Mouse (Mus musculus): ENCODE measurements around the gene Ets2. TPM values are rescaled to one million over a fixed set of nuclear protein-coding genes. Genes with fewer than 3 reads are reported as not detected.
"Not testable (repeated sequence)": the region's sequence is repeated elsewhere in the genome, so short reads cannot be mapped to it uniquely, and the experiment has no call there.

Ets2 gene
- polyA plus RNA-seq, 2 experiments = 7.4 to 7.5 TPM

GRCm38 (mm10) chr16:95763201-95763600 lies 61.3 kb downstream of the Ets2 start:
- TF ChIP-seq CTCF (IDR thresholded peaks at IDR 0.05; ENCODE audit: low read depth) = no peak
- TF ChIP-seq EP300 (IDR thresholded peaks at IDR 0.05; ENCODE audit: low read depth) = no peak
- H3K36me3 ChIP-seq (replicated peaks; ENCODE audit: control insufficient read depth, insufficient read depth, low read depth) = no peaks in the 10 kb centered on the region
- no peaks in the 10 kb centered on the region for H3K27me3 ChIP-seq (ENCODE audit: control insufficient read depth, insufficient read depth, low read length)
- ATAC-seq (ENCODE audit: insufficient read depth) (no peak), DNase-seq (ENCODE audit: low read depth in 3 of 3, low spot score in 3 of 3) (no peak)
- H3K4me3 ChIP-seq (ENCODE audit: insufficient read depth in 1 of 2, low read depth in 2 of 2, low read length in 2 of 2) = no peak overlapping the region
- no peaks in the 10 kb centered on the region for H3K9me3 ChIP-seq (ENCODE audit: control insufficient read depth, low read length)
- H3K27ac ChIP-seq = no peak overlapping the region
- H3K4me1 ChIP-seq (replicated peaks; ENCODE audit: control insufficient read depth in 2 of 2, insufficient read depth in 2 of 2, low read length in 1 of 2) = 0 out of 4 replicates have a peak, but pooled peaks cover 0 to 3% of the 10 kb centered on the region in 2 experiments
- H3K9ac ChIP-seq (replicated peaks) = no peak overlapping the region
- H3K4me2 ChIP-seq (ENCODE audit: low read depth) = no peak overlapping the region
- WGBS (ENCODE audit: insufficient replicate concordance) = 63% methylated on average over 6 of the region's 6 CpGs

GRCm38 (mm10) chr16:95764041-95764440 lies 62.2 kb downstream of the Ets2 start:
- not testable (repeated sequence) for H3K4me3 ChIP-seq (ENCODE audit: insufficient read depth in 1 of 2, low read depth in 2 of 2, low read length in 2 of 2); H3K9me3 ChIP-seq (ENCODE audit: control insufficient read depth, low read length); DNase-seq (ENCODE audit: low read depth in 3 of 3, low spot score in 3 of 3); H3K4me2 ChIP-seq (ENCODE audit: low read depth); H3K4me1 ChIP-seq (replicated peaks; ENCODE audit: control insufficient read depth in 2 of 2, insufficient read depth in 2 of 2, low read length in 1 of 2); ATAC-seq (ENCODE audit: insufficient read depth); H3K27ac ChIP-seq; H3K27me3 ChIP-seq (ENCODE audit: control insufficient read depth, insufficient read depth, low read length); H3K9ac ChIP-seq (replicated peaks); H3K36me3 ChIP-seq (replicated peaks; ENCODE audit: control insufficient read depth, insufficient read depth, low read depth)
- 55% methylated on average over 8 of the region's 8 CpGs for whole genome bisulfite sequencing (ENCODE audit: insufficient replicate concordance)

GRCm38 (mm10) chr16:95766181-95766580 lies 64.3 kb downstream of the Ets2 start:
- H3K4me1 ChIP-seq (replicated peaks; ENCODE audit: control insufficient read depth in 2 of 2, insufficient read depth in 2 of 2, low read length in 1 of 2) = peaks cover 0 to 5% of the 10 kb centered on the region in 2 experiments; a peak in 2 of 4 replicates
- no peak overlapping the region for H3K4me3 ChIP-seq (ENCODE audit: insufficient read depth in 1 of 2, low read depth in 2 of 2, low read length in 2 of 2)
- TF ChIP-seq CTCF (IDR thresholded peaks at IDR 0.05; ENCODE audit: low read depth) = no peak
- no peak for TF ChIP-seq EP300 (IDR thresholded peaks at IDR 0.05; ENCODE audit: low read depth)
- H3K9ac ChIP-seq (replicated peaks) = no peak overlapping the region
- no peak overlapping the region for H3K4me2 ChIP-seq (ENCODE audit: low read depth)
- ATAC-seq (ENCODE audit: insufficient read depth) = no peak
- no peaks in the 10 kb centered on the region for H3K36me3 ChIP-seq (replicated peaks; ENCODE audit: control insufficient read depth, insufficient read depth, low read depth)
- 58% methylated on average over 3 of the region's 3 CpGs for WGBS (ENCODE audit: insufficient replicate concordance)
- no peaks in the 10 kb centered on the region for H3K9me3 ChIP-seq (ENCODE audit: control insufficient read depth, low read length)
- no peaks in the 10 kb centered on the region for H3K27me3 ChIP-seq (ENCODE audit: control insufficient read depth, insufficient read depth, low read length)
- DNase-seq (ENCODE audit: low read depth in 3 of 3, low spot score in 3 of 3) = no peak
- no peak overlapping the region for H3K27ac ChIP-seq

DNA sequence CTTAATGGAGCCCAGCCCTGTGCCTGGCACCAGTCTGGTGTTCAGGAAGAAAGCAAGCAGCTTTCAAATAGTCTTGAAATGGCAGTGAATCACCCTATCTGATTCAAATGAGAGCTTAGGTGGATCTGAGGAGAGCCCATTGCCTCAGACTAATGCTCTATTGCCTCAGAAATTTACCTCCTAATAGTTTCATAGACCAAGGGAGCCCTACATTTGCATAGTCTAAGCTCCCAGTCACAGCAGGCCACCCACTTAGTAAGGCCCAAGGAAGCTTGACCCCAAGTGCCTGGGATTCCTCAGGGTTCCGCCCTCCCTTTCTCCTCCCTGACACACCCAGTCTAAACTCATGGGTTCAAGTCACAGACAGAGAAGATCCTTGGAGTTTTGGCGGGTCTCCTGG lies 65.4 kb downstream of the Ets2 start:
- Histone ChIP-seq H3K36me3 (replicated peaks; ENCODE audit: control insufficient read depth, insufficient read depth, low read depth) (no peaks in the 10 kb centered on the region), H3K4me1 (replicated peaks; ENCODE audit: control insufficient read depth in 2 of 2, insufficient read depth in 2 of 2, low read length in 1 of 2) (peaks cover 0 to 5% of the 10 kb centered on the region in 2 experiments; a peak in 2 of 4 replicates), H3K27ac (no peak overlapping the region), H3K4me2 (ENCODE audit: low read depth) (no peak overlapping the region), H3K9ac (replicated peaks) (no peak overlapping the region), H3K9me3 (ENCODE audit: control insufficient read depth, low read length) (no peaks in the 10 kb centered on the region), H3K27me3 (ENCODE audit: control insufficient read depth, insufficient read depth, low read length) (no peaks in the 10 kb centered on the region), H3K4me3 (ENCODE audit: insufficient read depth in 1 of 2, low read depth in 2 of 2, low read length in 2 of 2) (no peak overlapping the region)
- TF ChIP-seq EP300 (IDR thresholded peaks at IDR 0.05; ENCODE audit: low read depth) (no peak), CTCF (IDR thresholded peaks at IDR 0.05; ENCODE audit: low read depth) (no peak)
- DNase-seq (ENCODE audit: low read depth in 3 of 3, low spot score in 3 of 3) (no peak), ATAC-seq (ENCODE audit: insufficient read depth) (no peak)
- 63% methylated on average over 2 of the region's 2 CpGs for WGBS (ENCODE audit: insufficient replicate concordance)

GRCm38 (mm10) chr16:95769066-95769995 lies 67.5 kb downstream of the Ets2 start:
- 0 out of 2 replicates have a peak overlapping the region, but pooled peaks have one; percentile 7 for H3K4me2 ChIP-seq (ENCODE audit: low read depth)
- H3K4me1 ChIP-seq (replicated peaks; ENCODE audit: control insufficient read depth in 2 of 2, insufficient read depth in 2 of 2, low read length in 1 of 2) = peaks cover 0 to 7% of the 10 kb centered on the region in 2 experiments; a peak in 2 of 4 replicates
- no peak for TF ChIP-seq EP300 (IDR thresholded peaks at IDR 0.05; ENCODE audit: low read depth)
- no peak for TF ChIP-seq CTCF (IDR thresholded peaks at IDR 0.05; ENCODE audit: low read depth)
- H3K4me3 ChIP-seq (ENCODE audit: insufficient read depth in 1 of 2, low read depth in 2 of 2, low read length in 2 of 2) = no peak overlapping the region
- no peak for ATAC-seq (ENCODE audit: insufficient read depth)
- no peak overlapping the region for H3K27ac ChIP-seq
- no peaks in the 10 kb centered on the region for H3K9me3 ChIP-seq (ENCODE audit: control insufficient read depth, low read length)
- H3K9ac ChIP-seq (replicated peaks) = no peak overlapping the region
- DNase-seq (ENCODE audit: low read depth in 3 of 3, low spot score in 3 of 3) = no peak
- WGBS (ENCODE audit: insufficient replicate concordance) = 48% methylated on average over 14 of the region's 14 CpGs
- H3K27me3 ChIP-seq (ENCODE audit: control insufficient read depth, insufficient read depth, low read length) = no peaks in the 10 kb centered on the region
- no peaks in the 10 kb centered on the region for H3K36me3 ChIP-seq (replicated peaks; ENCODE audit: control insufficient read depth, insufficient read depth, low read depth)
